Mouse (Mus musculus) bone marrow macrophage, adult 2 months (primary cell): ENCODE data around the gene Ppp2r3a.

Source experiments
- CTCF ChIP-seq: IDR thresholded peaks from 2 replicates; pipeline ENCODE4 v1.5.1; 2012; ENCODE audit warnings: low read depth, mild to moderate bottlenecking, low read length, moderate library complexity
- POLR2A ChIP-seq: IDR thresholded peaks from 2 replicates; pipeline ENCODE4 v1.6.1; 2012; ENCODE audit warnings: mild to moderate bottlenecking, low read depth, low read length, borderline replicate concordance

DNA sequence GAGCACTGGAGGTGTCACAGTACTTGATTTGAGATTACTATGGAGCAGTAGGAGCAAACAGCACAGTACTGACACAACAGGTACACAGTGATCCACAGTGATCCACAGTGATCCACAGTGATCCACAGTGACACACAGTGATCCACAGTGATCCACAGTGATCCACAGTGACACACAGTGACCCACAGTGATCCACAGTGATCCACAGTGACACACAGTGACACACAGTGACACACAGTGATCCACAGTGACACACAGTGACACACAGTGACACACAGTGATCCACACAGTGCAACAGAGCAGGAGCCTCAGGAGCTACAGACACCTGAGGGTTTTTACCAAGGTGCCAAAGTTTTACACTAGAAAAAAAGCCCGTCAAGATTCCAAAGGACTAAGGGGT, 154.1 kb downstream of the Ppp2r3a start:
- no peak for TF ChIP-seq POLR2A
- TF ChIP-seq CTCF, result no peak
